Mouse (Mus musculus): ENCODE results near the gene Src.

- TF ChIP-seq MAFK (IDR thresholded peaks at IDR 0.05; ENCODE audit: insufficient read depth, low read depth, low read length) (no peak), HCFC1 (IDR thresholded peaks at IDR 0.05; ENCODE audit: borderline replicate concordance, insufficient read depth, low read length) (no peak), CHD2 (IDR thresholded peaks at IDR 0.05; ENCODE audit: low read depth, low read length) (no peak), ZC3H11A (IDR thresholded peaks at IDR 0.05; ENCODE audit: borderline replicate concordance, low read depth, low read length) (no peak)
Observed at GRCm38 (mm10) chr2:157423706-157424125, 5.5 kb downstream of the Src start.
